Mouse (Mus musculus): ENCODE measurements around the gene Neurl2. TPM values are rescaled to one million over a fixed set of nuclear protein-coding genes. Genes with fewer than 3 reads are reported as not detected.
"Not testable (repeated sequence)": the region's sequence is repeated elsewhere in the genome, so short reads cannot be mapped to it uniquely, and the experiment has no call there.

Gene Neurl2
- 1 to 10 TPM; 5.1 to 5.6 TPM for total RNA-seq (2021)

- peak; percentile 92 for DNase-seq
- intact Hi-C loops (cut with DNase I): no loop called here
These were observed at the start of gene Neurl2 for GRCm38 (mm10) chr2:164833314-164833959. Gene Neurl2 (minus strand): TSS chr2:164833456.

DNA sequence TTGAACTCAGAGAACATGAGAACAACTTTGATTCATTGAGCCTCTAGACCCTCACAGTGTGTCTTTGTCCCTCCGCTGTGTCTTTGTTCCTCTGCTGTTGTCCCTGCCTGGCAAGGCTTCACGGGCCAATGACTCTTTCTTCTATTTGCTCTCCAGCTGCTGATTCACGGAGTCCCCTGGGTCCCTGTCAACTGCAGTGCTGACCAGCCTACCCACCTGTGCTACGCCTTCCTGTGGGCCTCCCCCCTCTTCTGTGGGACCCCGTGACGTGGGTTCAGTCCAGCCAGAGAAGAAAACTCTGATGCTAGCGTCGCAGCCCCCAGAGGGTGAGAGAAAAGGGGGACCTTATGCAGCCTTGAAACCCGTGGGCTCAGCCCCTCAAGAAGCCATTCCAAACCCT is 49.4 kb upstream of the Neurl2 start:
- intact Hi-C loops (cut with DNase I): no loop called here
- no peak for DNase-seq

- DNase-seq: peak; percentile 96
These were observed 46.5 kb upstream of the Neurl2 start for GRCm38 (mm10) chr2:164879568-164880277.

DNA sequence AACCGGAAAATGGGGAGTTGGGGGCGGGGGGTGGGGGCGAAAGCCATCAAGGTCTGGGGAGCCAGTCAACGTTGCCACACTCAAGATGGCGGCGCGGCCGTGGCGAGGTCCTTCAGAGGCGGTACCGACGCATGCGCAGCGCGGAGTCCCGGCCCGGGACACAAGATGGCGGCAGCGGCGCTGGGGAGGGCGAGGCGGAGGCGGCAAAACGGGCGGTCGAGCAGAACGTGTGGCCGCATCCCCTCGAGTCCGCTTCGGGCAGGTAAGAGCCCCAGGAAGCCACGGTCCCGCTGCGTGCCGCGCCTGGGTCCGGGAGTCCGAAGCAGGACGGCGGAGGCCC is 45.9 kb upstream of the Neurl2 start, which contains the start of gene Pcif1:
Gene Pcif1, plus strand, starts transcription at position 77 of the 340 bp plus-strand sequence.
- peak; percentile 95 for DNase-seq
- intact Hi-C loops (cut with DNase I): no loop called here

More at GRCm38 (mm10) chr2:164879568-164880277, 46.5 kb upstream of the Neurl2 start:
- intact Hi-C loops (cut with DNase I): no loop called here

- intact Hi-C loops (cut with DNase I): no loop called here
These were observed 45.4 kb upstream of the Neurl2 start for GRCm38 (mm10) chr2:164878509-164879227.

GRCm38 (mm10) chr2:164877376-164878215 is 44.3 kb upstream of the Neurl2 start:
- intact Hi-C loops (cut with DNase I): loop anchor here (2.0 kb wide), 1 partner anchor 21 kb away; the partner anchor contains the start of gene Pltp
- not testable (repeated sequence) for DNase-seq

More at GRCm38 (mm10) chr2:164878509-164879227, 45.4 kb upstream of the Neurl2 start:
- DNase-seq: peak; percentile 42

DNA sequence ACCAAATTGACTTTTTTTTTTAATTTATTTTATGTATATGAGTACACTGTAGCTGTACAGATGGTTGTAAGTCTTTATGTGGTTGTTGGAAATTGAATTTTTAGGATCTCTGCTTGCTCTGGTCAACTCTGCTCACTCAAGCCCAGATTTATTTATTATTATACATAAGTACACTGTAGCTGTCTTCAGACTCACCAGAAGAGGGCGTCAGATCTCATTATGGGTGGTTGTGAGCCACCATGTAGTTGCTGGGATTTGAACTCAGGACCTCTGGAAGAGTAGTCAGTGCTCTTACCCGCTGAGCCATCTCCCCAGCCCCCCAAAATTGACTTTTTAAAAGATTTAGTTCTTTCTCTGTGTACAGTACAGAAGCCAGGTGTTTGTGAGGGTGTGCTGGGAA is 42.4 kb upstream of the Neurl2 start:
- intact Hi-C loops (cut with DNase I): loop anchor here (2.0 kb wide), 1 partner anchor 19 kb away; the partner anchor contains the start of gene Pltp

DNA sequence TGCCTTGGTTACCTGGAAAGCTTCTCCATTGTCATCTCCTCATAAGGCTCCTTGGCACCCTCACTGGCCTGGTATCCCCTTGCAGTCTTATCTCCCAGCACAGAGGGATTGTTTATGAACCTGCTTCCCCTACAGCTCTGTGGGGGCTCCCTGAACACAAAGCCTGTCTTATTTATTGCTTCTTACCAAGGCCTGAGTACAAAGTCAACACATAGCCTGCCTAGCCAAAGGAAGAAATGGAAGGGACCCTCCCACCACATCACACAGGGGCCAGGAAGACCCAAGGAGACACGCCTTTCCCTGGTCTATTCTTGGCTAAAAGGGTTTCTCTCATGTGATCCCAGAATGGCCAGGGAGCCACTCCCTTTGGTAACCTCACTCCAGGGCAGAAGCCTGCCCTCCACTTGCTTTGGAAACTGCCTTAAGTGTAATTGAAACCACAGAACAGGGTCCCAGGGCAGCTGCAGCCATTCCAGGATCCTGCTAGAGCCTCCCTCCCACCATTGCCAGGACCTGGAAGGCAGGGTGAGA is 41.0 kb upstream of the Neurl2 start:
- DNase-seq: no peak
- intact Hi-C loops (cut with DNase I): no loop called here

More for the DNA sequence above, 42.4 kb upstream of the Neurl2 start:
- DNase-seq: not testable (repeated sequence)

- no peak for DNase-seq
- intact Hi-C loops (cut with DNase I): no loop called here
These were observed 40.4 kb upstream of the Neurl2 start for GRCm38 (mm10) chr2:164873621-164874020.

GRCm38 (mm10) chr2:164871602-164872303 is 38.5 kb upstream of the Neurl2 start:
- intact Hi-C loops (cut with DNase I): no loop called here
- no peak for DNase-seq

- intact Hi-C loops (cut with DNase I): no loop called here
- no peak for DNase-seq
These were observed 35.2 kb upstream of the Neurl2 start for GRCm38 (mm10) chr2:164868491-164868890.

- intact Hi-C loops (cut with DNase I): no loop called here
- no peak for DNase-seq
These were observed 34.3 kb upstream of the Neurl2 start for GRCm38 (mm10) chr2:164867566-164867965.

DNA sequence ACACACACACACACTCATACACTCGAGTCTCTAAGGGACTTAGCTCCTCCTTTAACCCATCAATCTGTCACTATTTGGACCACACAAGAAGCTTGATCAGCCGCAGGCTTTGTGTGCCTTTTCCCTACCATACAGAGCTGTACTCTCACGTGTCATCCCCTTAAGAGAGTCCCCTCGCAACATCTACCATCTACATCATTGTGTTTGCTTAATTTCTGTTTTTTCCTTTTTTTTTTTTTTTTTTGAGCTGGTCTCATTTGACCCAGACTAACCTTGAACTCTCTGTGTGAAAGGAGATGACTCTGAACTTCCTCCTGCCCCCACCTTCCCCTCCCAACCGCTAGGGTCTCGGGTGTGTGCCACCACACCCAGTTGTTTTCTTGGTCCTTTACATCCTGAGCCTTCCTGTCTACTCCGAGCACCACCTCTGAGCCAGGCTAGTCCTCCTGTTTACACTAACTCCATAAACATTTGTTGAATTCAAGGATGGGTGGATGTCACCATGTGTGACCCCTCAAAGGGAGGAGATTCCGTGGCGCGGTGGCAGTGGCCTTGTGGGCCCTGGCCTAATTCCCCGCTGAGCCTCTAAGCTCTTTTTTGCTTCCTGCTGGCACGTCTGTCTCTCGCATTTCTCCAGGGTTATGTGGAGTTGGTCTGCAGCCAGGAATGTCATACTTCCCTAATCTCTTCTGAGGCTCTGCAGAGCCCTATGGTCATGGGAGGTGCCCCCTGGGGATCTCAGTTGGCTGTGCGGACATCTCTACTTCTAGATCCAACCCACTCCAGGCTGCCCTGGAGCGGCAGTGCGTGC is 33.7 kb upstream of the Neurl2 start:
- intact Hi-C loops (cut with DNase I): no loop called here

DNA sequence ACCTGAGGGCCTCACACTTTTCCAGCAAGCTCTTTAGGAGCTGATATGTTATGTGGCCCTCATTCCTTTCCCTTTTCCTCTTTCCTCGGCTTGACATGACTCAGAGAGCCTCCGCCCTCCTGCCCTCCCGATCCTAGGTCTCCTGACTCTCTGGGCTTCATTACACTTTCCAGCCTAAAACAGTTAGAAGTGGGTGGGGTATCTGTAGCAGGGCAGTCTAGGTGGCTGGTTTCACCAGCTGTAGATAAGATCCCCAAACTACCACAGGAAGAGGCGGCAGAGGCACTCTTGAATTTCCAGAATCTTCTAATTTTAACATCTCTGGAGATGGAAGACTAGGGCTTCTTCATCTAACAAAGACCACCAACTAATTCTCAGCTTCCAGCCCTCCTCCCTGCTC is 31.3 kb upstream of the Neurl2 start:
- intact Hi-C loops (cut with DNase I): no loop called here
- DNase-seq: no peak

More for the DNA sequence above, 33.7 kb upstream of the Neurl2 start:
- DNase-seq: no peak

- intact Hi-C loops (cut with DNase I); DNase-seq: not testable (repeated sequence)
These were observed 30.2 kb upstream of the Neurl2 start for GRCm38 (mm10) chr2:164863411-164863810.

GRCm38 (mm10) chr2:164862179-164862861 is 29.1 kb upstream of the Neurl2 start:
- peak; percentile 94 for DNase-seq
- intact Hi-C loops (cut with DNase I): no loop called here

- no peak for DNase-seq
- intact Hi-C loops (cut with DNase I): no loop called here
These were observed 27.8 kb upstream of the Neurl2 start for GRCm38 (mm10) chr2:164861094-164861493.
